20 mouse cellular contexts compared by ENCODE assay signal in genomic region chr17:25520492-25520891, GRCm38 (mm10). TPM values are rescaled to one million over a fixed set of nuclear protein-coding genes. Genes with fewer than 3 reads are reported as not detected.
DNase-seq lines count a peak whose midpoint lies in the region; ATAC-seq and TF ChIP-seq lines count a peak whose summit lies in the region.
"Had no signal": no experiment of that assay in that cellular context is flagged by ENCODE, and none has a peak within 500 bp of the region (broad histone marks: within the 10 kb centered on the region; RNA-seq: fewer than 3 reads in every experiment).

No protein-coding gene starts in this region.

- H3K27me3 ChIP-seq in hindbrain, embryonic 15.5 days: no peaks in the 10 kb centered on the region
- no peaks in the 10 kb centered on the region for H3K27me3 ChIP-seq in hindbrain, embryonic 11.5 days (ENCODE audit: control insufficient read depth, insufficient read depth, low read length)
- no peaks in the 10 kb centered on the region for H3K27me3 ChIP-seq in stomach, embryonic 16.5 days (ENCODE audit: control insufficient read depth, insufficient read depth, low read length)
- no peaks in the 10 kb centered on the region for H3K27me3 ChIP-seq in stomach, postnatal 0 days (ENCODE audit: control insufficient read depth, insufficient read depth, low read length)

- peaks cover 8% of the 10 kb centered on the region; the same call in 1 of the 2 replicates for H3K4me1 ChIP-seq in hindbrain, embryonic 15.5 days (replicated peaks)
- no peaks in the 10 kb centered on the region for H3K4me1 ChIP-seq in hindbrain, embryonic 11.5 days (replicated peaks; ENCODE audit: control insufficient read depth, insufficient read depth, low read length)
- H3K4me1 ChIP-seq in stomach, embryonic 16.5 days (ENCODE audit: control insufficient read depth, insufficient read depth, low read length): no peaks in the 10 kb centered on the region
- no peaks in the 10 kb centered on the region for H3K4me1 ChIP-seq in stomach, postnatal 0 days (replicated peaks; ENCODE audit: control insufficient read depth, insufficient read depth)

- no peak overlapping the region for H3K4me2 ChIP-seq in hindbrain, embryonic 15.5 days
- H3K4me2 ChIP-seq in hindbrain, embryonic 11.5 days (replicated peaks; ENCODE audit: low read depth, low read length): no peak overlapping the region
- H3K4me2 ChIP-seq in stomach, embryonic 16.5 days (ENCODE audit: low read depth, low read length): no peak overlapping the region
- H3K4me2 ChIP-seq in stomach, postnatal 0 days (replicated peaks; ENCODE audit: low read depth): no peak overlapping the region

- DNase-seq in hindbrain, embryonic 11.5 days (ENCODE audit: low spot score): no peak
- DNase-seq in stomach, postnatal 0 days (ENCODE audit: low spot score): no peak
- DNase-seq in forelimb bud, embryonic 11.5 days (ENCODE audit: low read depth, low spot score): peak; percentile 25
- peak; percentile 79 for DNase-seq in retina, postnatal 1 day
- DNase-seq in left cerebral cortex, postnatal 10 days (ENCODE audit: extremely low spot score in 1 of 2, low spot score in 2 of 2): no peak
- no peak for DNase-seq in urinary bladder, postnatal 14 days (ENCODE audit: low spot score)
- DNase-seq: adrenal gland, adult 8-10 months; cerebellum, adult 11-12 months; cerebellum, postnatal 25 days; gastrocnemius, postnatal 25 days; heart, postnatal 14 days; kidney, adult 2 months; kidney, postnatal 25 days; liver; liver, postnatal 0 days; lung, postnatal 14 days had no signal

- 45% methylated on average over 9 of the region's 9 CpGs for WGBS in hindbrain, embryonic 15.5 days
- 61% methylated on average over 9 of the region's 9 CpGs for WGBS in hindbrain, embryonic 11.5 days
- WGBS in stomach, embryonic 16.5 days: 46% methylated on average over 9 of the region's 9 CpGs
- 36% methylated on average over 9 of the region's 9 CpGs for WGBS in stomach, postnatal 0 days

- no peak for TF ChIP-seq CTCF in stomach, postnatal 0 days (IDR thresholded peaks at IDR 0.05; ENCODE audit: low read depth)

- intact Hi-C loops in left cerebral cortex, postnatal 10 days (cut with DNase I): no loop called here

- no peak overlapping the region for H3K9ac ChIP-seq in hindbrain, embryonic 15.5 days
- H3K9ac ChIP-seq in hindbrain, embryonic 11.5 days (ENCODE audit: low read depth, low read length): no peak overlapping the region
- 0 out of 2 replicates have a peak overlapping the region, but pooled peaks have one; percentile 7 for H3K9ac ChIP-seq in stomach, embryonic 16.5 days (ENCODE audit: low read length)
- H3K9ac ChIP-seq in stomach, postnatal 0 days (ENCODE audit: low read length): no peak overlapping the region
- H3K9ac ChIP-seq: liver, postnatal 0 days had no signal

- no peak overlapping the region for H3K4me3 ChIP-seq in hindbrain, embryonic 15.5 days
- H3K4me3 ChIP-seq in hindbrain, embryonic 11.5 days (ENCODE audit: low read depth, low read length): no peak overlapping the region
- H3K4me3 ChIP-seq in stomach, embryonic 16.5 days (replicated peaks; ENCODE audit: low read length): no peak overlapping the region
- H3K4me3 ChIP-seq in stomach, postnatal 0 days (ENCODE audit: low read depth, low read length): no peak overlapping the region

- H3K27ac ChIP-seq in hindbrain, embryonic 15.5 days (replicated peaks): no peak overlapping the region
- no peak overlapping the region for H3K27ac ChIP-seq in hindbrain, embryonic 11.5 days (ENCODE audit: low read depth, low read length)
- H3K27ac ChIP-seq in stomach, embryonic 16.5 days (ENCODE audit: low read length): no peak overlapping the region
- H3K27ac ChIP-seq in stomach, postnatal 0 days (replicated peaks): no peak overlapping the region

- peak; percentile 45 for ATAC-seq in hindbrain, embryonic 15.5 days (ENCODE audit: low FRiP score, low read depth)
- no peak for ATAC-seq in hindbrain, embryonic 11.5 days (ENCODE audit: low FRiP score)
- ATAC-seq in stomach, embryonic 16.5 days (ENCODE audit: insufficient read depth, low FRiP score): no peak
- no peak for ATAC-seq in stomach, postnatal 0 days (ENCODE audit: low FRiP score, low TSS enrichment)
- ATAC-seq: liver, postnatal 0 days had no signal

- H3K9me3 ChIP-seq in hindbrain, embryonic 15.5 days: no peaks in the 10 kb centered on the region
- no peaks in the 10 kb centered on the region for H3K9me3 ChIP-seq in hindbrain, embryonic 11.5 days (ENCODE audit: control insufficient read depth, low read length)
- H3K9me3 ChIP-seq in stomach, embryonic 16.5 days (replicated peaks; ENCODE audit: control insufficient read depth, low read length): no peaks in the 10 kb centered on the region
- H3K9me3 ChIP-seq in stomach, postnatal 0 days (ENCODE audit: control insufficient read depth, low read length): no peaks in the 10 kb centered on the region

- TF ChIP-seq EP300 in stomach, postnatal 0 days (optimal IDR thresholded peaks at IDR 0.05): no peak

- H3K36me3 ChIP-seq in hindbrain, embryonic 15.5 days: no peaks in the 10 kb centered on the region
- no peaks in the 10 kb centered on the region for H3K36me3 ChIP-seq in hindbrain, embryonic 11.5 days (ENCODE audit: control insufficient read depth, insufficient read depth, low read length)
- no peaks in the 10 kb centered on the region for H3K36me3 ChIP-seq in stomach, embryonic 16.5 days (ENCODE audit: control insufficient read depth, insufficient read depth, low read length)
- H3K36me3 ChIP-seq in stomach, postnatal 0 days (ENCODE audit: control insufficient read depth, insufficient read depth, low read length): no peaks in the 10 kb centered on the region

RNA-seq across cellular contexts. Expression of gene Sstr5, which starts 23.4 kb away (rescaled TPM):
- 0.64 and 0.77 TPM in 2 replicates for polyA plus RNA-seq in hindbrain, embryonic 15.5 days (2015; fragmentation: Nextera tagmentation; extraction: Ambion mirVana)
- polyA plus RNA-seq in hindbrain, embryonic 11.5 days (2014; fragmentation: Nextera tagmentation; extraction: Ambion mirVana): 0.07 and 0.12 TPM in 2 replicates
- 0.35 and 0.49 TPM in 2 replicates for polyA plus RNA-seq in stomach, embryonic 16.5 days (2015; fragmentation: Nextera tagmentation; extraction: Ambion mirVana)
- 0.06 and 0.16 TPM in 2 replicates for polyA plus RNA-seq in stomach, postnatal 0 days (2015; fragmentation: Nextera tagmentation; extraction: Ambion mirVana)
- total RNA-seq in left cerebral cortex, postnatal 10 days (2021): under 1 TPM; 0.34 to 0.55 TPM
- total RNA-seq: gastrocnemius, postnatal 25 days; heart, postnatal 14 days; neutrophil, adult 5-6 weeks had no signal
- polyA plus RNA-seq: kidney, adult 2 months; liver, postnatal 0 days; stomach, embryonic 14.5 days had no signal

RNA-seq across cellular contexts. Expression of gene Sox8, which starts 50.0 kb away (rescaled TPM):
- 17.8 and 23.8 TPM in 2 replicates for polyA plus RNA-seq in hindbrain, embryonic 15.5 days (2015; fragmentation: Nextera tagmentation; extraction: Ambion mirVana)
- polyA plus RNA-seq in hindbrain, embryonic 11.5 days (2014; fragmentation: Nextera tagmentation; extraction: Ambion mirVana): 7.1 TPM in 2 replicates
- polyA plus RNA-seq in stomach, embryonic 16.5 days (2015; fragmentation: Nextera tagmentation; extraction: Ambion mirVana): 3.0 and 3.3 TPM in 2 replicates
- polyA plus RNA-seq in stomach, postnatal 0 days (2015; fragmentation: Nextera tagmentation; extraction: Ambion mirVana): 1.4 and 1.6 TPM in 2 replicates
- 10 to 100 TPM; 45.3 to 56.2 TPM for total RNA-seq in left cerebral cortex, postnatal 10 days (2021)
- total RNA-seq: neutrophil, adult 5-6 weeks had no signal
- polyA plus RNA-seq: liver, postnatal 0 days had no signal

RNA-seq across cellular contexts. Expression of gene Lmf1, which starts 58.4 kb away (rescaled TPM):
- polyA plus RNA-seq in hindbrain, embryonic 15.5 days (2015; fragmentation: Nextera tagmentation; extraction: Ambion mirVana): 23.8 and 25.1 TPM in 2 replicates
- 23.1 and 26.9 TPM in 2 replicates for polyA plus RNA-seq in hindbrain, embryonic 11.5 days (2014; fragmentation: Nextera tagmentation; extraction: Ambion mirVana)
- polyA plus RNA-seq in stomach, embryonic 16.5 days (2015; fragmentation: Nextera tagmentation; extraction: Ambion mirVana): 27.0 and 28.9 TPM in 2 replicates
- polyA plus RNA-seq in stomach, postnatal 0 days (2015; fragmentation: Nextera tagmentation; extraction: Ambion mirVana): 16.3 and 17.7 TPM in 2 replicates
- total RNA-seq in left cerebral cortex, postnatal 10 days (2021): 10 to 100 TPM; 22.2 to 23.4 TPM

Comparison
In these comparisons a context has a peak if more than half of its experiments do, and no peak if none do; other contexts are left out.
1. DNase-seq: peak in forelimb bud, embryonic 11.5 days (single experiment) and retina, postnatal 1 day (single experiment); none in hindbrain, embryonic 11.5 days (single experiment), stomach, postnatal 0 days (single experiment), left cerebral cortex, postnatal 10 days (0 of 2) and urinary bladder, postnatal 14 days (single experiment).